Mouse (Mus musculus) MEL (cell line): ENCODE measurements around the gene Dnaja1. TPM values are rescaled to one million over a fixed set of nuclear protein-coding genes. Genes with fewer than 3 reads are reported as not detected.

Experiments used
- DNase-seq: peaks from one replicate; pipeline ENCODE4 v3.0.0; 2011; ENCODE audit warnings: low read depth, low spot score
- H3K27ac ChIP-seq: 2 replicates; pipeline ENCODE4 v1.5.1; 2012; ENCODE audit warnings: low read depth, mild to moderate bottlenecking, control low read depth, low read length, moderate library complexity; ENCODE audit not compliant: control insufficient read depth
- H3K27me3 ChIP-seq, 2 experiments: fragments of 150-350 bp in 1 of 2; sonication (generic) in 1 of 2; 2 replicates each; pipeline ENCODE4 v1.6.1; 2012; ENCODE audit warnings: low read length in 2 of 2, mild to moderate bottlenecking in 2 of 2, improper control_type of control experiment in 1 of 2, moderate library complexity in 1 of 2; ENCODE audit not compliant: insufficient read depth in 2 of 2, control insufficient read depth in 1 of 2
- H3K36me3 ChIP-seq, 2 experiments: 2 replicates each; pipeline ENCODE4 v1.6.1; 2012 to 2014; ENCODE audit warnings: low read length in 2 of 2, improper control_type of control experiment in 1 of 2, inconsistent platforms in 1 of 2, mild to moderate bottlenecking in 1 of 2; ENCODE audit not compliant: insufficient read depth in 2 of 2, control insufficient read depth in 1 of 2
- H3K4me1 ChIP-seq, 2 experiments: fragments of 150-350 bp in 1 of 2; sonication (generic) in 1 of 2; 2 replicates each; pipeline ENCODE4 v1.6.1; 2012; ENCODE audit warnings: low read length in 2 of 2, improper control_type of control experiment in 1 of 2, mild to moderate bottlenecking in 1 of 2; ENCODE audit not compliant: insufficient read depth in 2 of 2, control insufficient read depth in 1 of 2
- H3K4me3 ChIP-seq, 2 experiments: fragments of 150-350 bp in 1 of 2; sonication (generic) in 1 of 2; 2 replicates each; pipeline ENCODE4 v1.5.1; 2012; ENCODE audit warnings: low read depth in 2 of 2, low read length in 2 of 2, mild to moderate bottlenecking in 2 of 2, moderate library complexity in 2 of 2, control low read depth in 1 of 2, improper control_type of control experiment in 1 of 2; ENCODE audit not compliant: control insufficient read depth in 1 of 2, insufficient read depth in 1 of 2
- H3K79me2 ChIP-seq: 2 replicates; pipeline ENCODE4 v1.6.1; 2012; ENCODE audit warnings: mild to moderate bottlenecking, low read length, moderate library complexity; ENCODE audit not compliant: control insufficient read depth, poor library complexity, insufficient read depth
- H3K9ac ChIP-seq: 2 replicates; pipeline ENCODE4 v1.6.1; 2012; ENCODE audit warnings: low read depth, mild to moderate bottlenecking, control low read depth, low read length, moderate library complexity; ENCODE audit not compliant: control insufficient read depth, poor library complexity, severe bottlenecking
- H3K9me3 ChIP-seq: fragments of 150-350 bp; sonication (generic); replicated peaks from 2 replicates; pipeline ENCODE4 v1.6.1; 2012; ENCODE audit warnings: mild to moderate bottlenecking, low read length, improper control_type of control experiment, moderate library complexity; ENCODE audit not compliant: insufficient read depth
- BHLHE40 ChIP-seq: IDR thresholded peaks from 2 replicates; pipeline ENCODE4 v1.6.1; 2012; ENCODE audit warnings: low read depth, mild to moderate bottlenecking, inconsistent platforms, low read length, improper control_type of control experiment, borderline replicate concordance
- EP300 ChIP-seq, 2 experiments: IDR thresholded peaks; 2 replicates each; pipeline ENCODE4 v1.6.1; 2011; ENCODE audit warnings: improper control_type of control experiment in 2 of 2, low read length in 2 of 2, low read depth in 1 of 2, mild to moderate bottlenecking in 1 of 2
- ETS1 ChIP-seq: IDR thresholded peaks from 2 replicates; pipeline ENCODE4 v1.6.1; 2012; ENCODE audit warnings: low read depth, mild to moderate bottlenecking, inconsistent platforms, low read length, improper control_type of control experiment, moderate library complexity
- GABPA ChIP-seq: IDR thresholded peaks from 2 replicates; pipeline ENCODE4 v1.6.1; 2012; ENCODE audit warnings: low read depth, mild to moderate bottlenecking, inconsistent platforms, low read length, improper control_type of control experiment, moderate library complexity
- GATA1 ChIP-seq: IDR thresholded peaks from 2 replicates; pipeline ENCODE4 v1.6.1; 2011; ENCODE audit warnings: low read depth, low read length, improper control_type of control experiment
- HCFC1 ChIP-seq: IDR thresholded peaks from 2 replicates; pipeline ENCODE4 v1.6.1; 2012; ENCODE audit warnings: low read depth, mild to moderate bottlenecking, inconsistent platforms, low read length, improper control_type of control experiment, moderate library complexity
- JUND ChIP-seq: IDR thresholded peaks from 2 replicates; pipeline ENCODE4 v1.6.1; 2011; ENCODE audit warnings: low read depth, mild to moderate bottlenecking, improper control_type of control experiment, low read length
- KAT2A ChIP-seq: conservative IDR thresholded peaks from 2 replicates; pipeline ENCODE4 v1.6.1; 2012; ENCODE audit warnings: low read depth, low read length, improper control_type of control experiment, inconsistent platforms
- MAX ChIP-seq: IDR thresholded peaks from 2 replicates; pipeline ENCODE4 v1.6.1; 2011; ENCODE audit warnings: low read length, improper control_type of control experiment
- MXI1 ChIP-seq: IDR thresholded peaks from 2 replicates; pipeline ENCODE4 v1.6.1; 2011; ENCODE audit warnings: mild to moderate bottlenecking, low read depth, low read length, improper control_type of control experiment
- MYB ChIP-seq: IDR thresholded peaks from 2 replicates; pipeline ENCODE4 v1.6.1; 2011; ENCODE audit warnings: mild to moderate bottlenecking, low read depth, low read length, improper control_type of control experiment
- MYC ChIP-seq: IDR thresholded peaks from 2 replicates; pipeline ENCODE4 v1.6.1; 2011; ENCODE audit warnings: low read depth, mild to moderate bottlenecking, low read length, improper control_type of control experiment, moderate library complexity
- NELFE ChIP-seq: IDR thresholded peaks from 2 replicates; pipeline ENCODE4 v1.6.1; 2011; ENCODE audit warnings: low read depth, low read length, improper control_type of control experiment
- POLR2A ChIP-seq, 2 experiments: IDR thresholded peaks; 2 replicates each; pipeline ENCODE4 v1.6.1; 2011 to 2012; ENCODE audit warnings: low read length in 2 of 2, mild to moderate bottlenecking in 2 of 2, control low read depth in 1 of 2, improper control_type of control experiment in 1 of 2, low read depth in 1 of 2, moderate library complexity in 1 of 2; ENCODE audit not compliant: control insufficient read depth in 1 of 2, insufficient read depth in 1 of 2, poor library complexity in 1 of 2
- RAD21 ChIP-seq: IDR thresholded peaks from 2 replicates; pipeline ENCODE4 v1.6.1; 2011; ENCODE audit warnings: mild to moderate bottlenecking, low read depth, low read length, improper control_type of control experiment
- RCOR1 ChIP-seq: IDR thresholded peaks from 2 replicates; pipeline ENCODE4 v1.6.1; 2012; ENCODE audit warnings: low read depth, mild to moderate bottlenecking, inconsistent platforms, low read length, improper control_type of control experiment
- SIN3A ChIP-seq: IDR thresholded peaks from 2 replicates; pipeline ENCODE4 v1.6.1; 2012; ENCODE audit warnings: low read length, improper control_type of control experiment, inconsistent platforms
- TAL1 ChIP-seq: IDR thresholded peaks from 2 replicates; pipeline ENCODE4 v1.6.1; 2012; ENCODE audit warnings: mild to moderate bottlenecking, inconsistent platforms, low read length, moderate library complexity, mixed read lengths
- TCF12 ChIP-seq: IDR thresholded peaks from 2 replicates; pipeline ENCODE4 v1.6.1; 2014; ENCODE audit warnings: low read depth, mild to moderate bottlenecking, inconsistent platforms, low read length, improper control_type of control experiment, moderate library complexity
- USF1 ChIP-seq: IDR thresholded peaks from 2 replicates; pipeline ENCODE4 v1.6.1; 2014; ENCODE audit warnings: low read depth, mild to moderate bottlenecking, inconsistent platforms, low read length, improper control_type of control experiment, moderate library complexity
- ZKSCAN1 ChIP-seq: IDR thresholded peaks from 2 replicates; pipeline ENCODE4 v1.6.1; 2012; ENCODE audit warnings: low read depth, mild to moderate bottlenecking, inconsistent platforms, low read length, improper control_type of control experiment, moderate library complexity
- ZNF384 ChIP-seq: IDR thresholded peaks from 2 replicates; pipeline ENCODE4 v1.6.1; 2012; ENCODE audit warnings: low read depth, mild to moderate bottlenecking, inconsistent platforms, low read length, improper control_type of control experiment
- polyA plus RNA-seq, 2 experiments: library from polyadenylated mRNA; stranded (reverse) in 1 of 2; unstranded in 1 of 2; fragments of >175 nt in 1 of 2; fragments of >200 nt in 1 of 2; gene quantifications; 2 replicates each; pipeline versions ENCODE4 v1.2.1 to v1.2.4; 2012; ENCODE audit warnings: low replicate concordance in 2 of 2, low read depth in 1 of 2; ENCODE audit not compliant: insufficient read length in 2 of 2, insufficient read depth in 1 of 2, missing spikeins in 1 of 2
- total RNA-seq: library from RNA; depleted of rRNA; stranded (reverse); fragments of 300-350 nt; gene quantifications from 2 replicates; pipeline ENCODE4 v1.2.3, GENCODE M21; 2012

The Dnaja1 gene
- total and polyA plus RNA-seq, 3 experiments = 108 to 482 (median 355) TPM

DNA sequence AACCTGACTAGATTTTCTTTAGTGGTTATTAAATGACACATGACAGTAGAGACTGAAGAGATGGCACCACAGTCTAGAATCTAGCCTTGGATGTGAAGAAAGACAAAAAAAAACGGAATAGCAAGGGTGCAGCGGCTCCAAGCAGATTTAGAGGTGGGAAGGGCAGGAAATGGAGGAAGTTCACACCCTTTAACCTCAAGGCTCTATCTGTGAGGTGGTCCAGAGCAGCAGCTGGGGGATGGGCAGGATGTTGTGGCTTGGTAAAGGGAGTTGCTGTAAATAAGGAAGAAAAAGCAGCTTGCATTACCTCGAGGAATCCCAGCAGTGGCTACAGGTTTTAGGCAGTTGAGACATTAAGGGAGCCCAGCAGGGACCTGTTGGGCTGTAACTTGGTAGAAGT is 59.2 kb downstream of the Dnaja1 start (continued):
- TF ChIP-seq KAT2A (peak; percentile 40), RCOR1 (peak; percentile 96), RAD21 (no peak), HCFC1 (peak; percentile 60; the same call in 1 of the 2 replicates), JUND (no peak), ZNF384 (peak; percentile 79), TAL1 (peak; percentile 39), EP300 (IDR thresholded peaks at IDR 0.05; ENCODE audit: low read depth in 1 of 2, low read length in 2 of 2) (peak; percentile 90 to 95), GABPA (no peak), NELFE (peak; percentile 55), POLR2A (IDR thresholded peaks at IDR 0.05; ENCODE audit: control insufficient read depth in 1 of 2, insufficient read depth in 1 of 2, low read depth in 1 of 2, low read length in 2 of 2, poor library complexity in 1 of 2) (peak in 1 of 2 experiments; percentile 34; a peak in 1 of 4 replicates)

DNA sequence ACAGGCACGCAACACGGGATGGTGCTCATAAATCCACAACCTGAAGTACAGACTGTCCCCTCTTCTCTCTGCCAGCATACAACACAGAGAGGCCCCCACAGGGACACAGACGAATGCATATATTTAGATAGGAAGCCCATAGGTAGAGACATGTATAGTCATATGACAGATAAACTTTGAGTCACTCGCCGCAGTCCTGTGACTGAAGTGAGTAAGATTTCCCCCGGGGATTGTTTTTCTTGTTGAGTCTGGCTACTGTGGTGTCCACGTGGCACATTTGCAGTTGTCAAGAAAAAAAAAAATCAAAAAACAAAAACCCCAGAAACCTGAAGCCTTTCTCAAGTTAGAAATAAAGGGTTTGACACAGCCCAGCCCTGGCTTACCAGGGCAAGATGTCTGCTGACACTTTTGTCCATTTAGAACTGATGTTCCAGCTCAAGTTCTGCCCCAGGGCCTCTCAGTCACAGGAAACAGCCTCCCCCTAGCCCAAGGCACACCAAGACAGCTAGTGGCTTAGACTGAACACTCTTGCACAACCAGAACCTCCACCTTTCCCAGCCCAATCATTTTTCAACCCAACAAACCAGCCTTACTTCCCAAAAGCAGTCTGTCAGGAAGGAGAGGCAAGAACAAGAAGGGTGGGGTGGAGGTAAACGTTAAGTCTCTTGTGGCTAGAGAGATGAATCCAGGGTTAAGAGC is 60.0 kb downstream of the Dnaja1 start:
- TF ChIP-seq MAX (peak; percentile 89), TAL1 (no peak), ETS1 (peak; percentile 80), USF1 (peak; percentile 78), RCOR1 (peak; percentile 73), MXI1 (peak; percentile 88), KAT2A (no peak), ZNF384 (peak; percentile 78), SIN3A (peak; percentile 79), MYB (no peak), GATA1 (peak; percentile 35; the same call in 1 of the 2 replicates), BHLHE40 (peak; percentile 74; the same call in 1 of the 2 replicates), MYC (peak; percentile 86; the same call in 1 of the 2 replicates), EP300 (IDR thresholded peaks at IDR 0.05; ENCODE audit: low read depth in 1 of 2, low read length in 2 of 2) (peak; percentile 49 to 78), ZKSCAN1 (no peak), JUND (peak; percentile 63; the same call in 1 of the 2 replicates), POLR2A (IDR thresholded peaks at IDR 0.05; ENCODE audit: control insufficient read depth in 1 of 2, insufficient read depth in 1 of 2, low read depth in 1 of 2, low read length in 2 of 2, poor library complexity in 1 of 2) (no peak), TCF12 (0 out of 2 replicates have a peak, but pooled peaks have one; percentile 43)
- Histone ChIP-seq H3K9me3 (no peaks in the 10 kb centered on the region), H3K4me1 (peaks cover 8 to 48% of the 10 kb centered on the region in 2 experiments)

More for the DNA sequence above, 60.0 kb downstream of the Dnaja1 start:
- H3K9ac ChIP-seq = peak overlapping the region; percentile 64
- no peaks in the 10 kb centered on the region for H3K79me2 ChIP-seq
- H3K36me3 ChIP-seq = peaks cover 0 to 47% of the 10 kb centered on the region in 2 experiments; a peak in 2 of 4 replicates
- no peaks in the 10 kb centered on the region for H3K27me3 ChIP-seq
- peak; percentile 82 for DNase-seq
- H3K27ac ChIP-seq = peak overlapping the region; percentile 94
- peak overlapping the region; percentile 41 to 47 for H3K4me3 ChIP-seq
